Mouse (Mus musculus) fat pad, adult 2 months (tissue): ENCODE data around the gene Tcerg1l.

Experiments used
- DNase-seq: peaks from one replicate; pipeline ENCODE4 v3.0.0-alpha.2; 2011; ENCODE audit warnings: low read depth, low spot score; ENCODE audit errors: extremely low read depth

Tcerg1l gene

GRCm38 (mm10) chr7:138365519-138365918, 32.0 kb downstream of the Tcerg1l start:
- DNase-seq, result no peak

- no peak for DNase-seq
Measured at GRCm38 (mm10) chr7:138357475-138357874, 40.1 kb downstream of the Tcerg1l start.

GRCm38 (mm10) chr7:138356655-138357449, 40.7 kb downstream of the Tcerg1l start:
- no peak for DNase-seq

- no peak for DNase-seq
Measured at GRCm38 (mm10) chr7:138345451-138345850, 52.1 kb downstream of the Tcerg1l start.

- DNase-seq, result no peak
Measured at GRCm38 (mm10) chr7:138338451-138338850, 59.1 kb downstream of the Tcerg1l start.

- no peak for DNase-seq
Measured at GRCm38 (mm10) chr7:138337946-138338345, 59.6 kb downstream of the Tcerg1l start.

- DNase-seq, result no peak
Measured at GRCm38 (mm10) chr7:138332504-138333168, 64.9 kb downstream of the Tcerg1l start.

GRCm38 (mm10) chr7:138331266-138331665, 66.3 kb downstream of the Tcerg1l start:
- DNase-seq, result no peak

- no peak for DNase-seq
Measured at GRCm38 (mm10) chr7:138328637-138329036, 68.9 kb downstream of the Tcerg1l start.

GRCm38 (mm10) chr7:138326760-138327159, 70.8 kb downstream of the Tcerg1l start:
- no peak for DNase-seq

GRCm38 (mm10) chr7:138313733-138314132, 83.8 kb downstream of the Tcerg1l start:
- no peak for DNase-seq

GRCm38 (mm10) chr7:138306126-138306525, 91.4 kb downstream of the Tcerg1l start:
- DNase-seq, result no peak

GRCm38 (mm10) chr7:138284790-138285189, 112.7 kb downstream of the Tcerg1l start:
- no peak for DNase-seq

GRCm38 (mm10) chr7:138275263-138275662, 122.3 kb downstream of the Tcerg1l start:
- no peak for DNase-seq

- DNase-seq, result no peak
Measured at GRCm38 (mm10) chr7:138271328-138271727, 126.2 kb downstream of the Tcerg1l start.

GRCm38 (mm10) chr7:138269386-138269785, 128.1 kb downstream of the Tcerg1l start:
- DNase-seq, result no peak

- no peak for DNase-seq
Measured at GRCm38 (mm10) chr7:138267976-138268646, 129.4 kb downstream of the Tcerg1l start.

GRCm38 (mm10) chr7:138248612-138249011, 148.9 kb downstream of the Tcerg1l start:
- no peak for DNase-seq

GRCm38 (mm10) chr7:138248176-138248575, 149.4 kb downstream of the Tcerg1l start:
- DNase-seq, result no peak

GRCm38 (mm10) chr7:138246684-138247083, 150.8 kb downstream of the Tcerg1l start:
- DNase-seq, result no peak

- DNase-seq, result no peak
Measured at GRCm38 (mm10) chr7:138242229-138242628, 155.3 kb downstream of the Tcerg1l start.
